Mouse (Mus musculus): ENCODE results near the gene Mr1. TPM values are rescaled to one million over a fixed set of nuclear protein-coding genes. Genes with fewer than 3 reads are reported as not detected.

Gene Mr1
- total RNA-seq, 1 experiment, result not detected

GRCm38 (mm10) chr1:155103991-155104390 lies 42.6 kb downstream of the Mr1 start:
- no peaks in the 10 kb centered on the region for H3K9me3 ChIP-seq (ENCODE audit: control insufficient read depth, insufficient read depth, low read depth, low read length)
- no peaks in the 10 kb centered on the region for H3K36me3 ChIP-seq (ENCODE audit: control insufficient read depth, insufficient read depth, low read length, poor library complexity, severe bottlenecking)
- H3K9ac ChIP-seq (ENCODE audit: insufficient read depth, low read depth, low read length, poor library complexity, severe bottlenecking), result no peak overlapping the region
- H3K4me3 ChIP-seq (ENCODE audit: insufficient read depth in 1 of 2, low read depth in 1 of 2, low read length in 2 of 2, poor library complexity in 1 of 2, severe bottlenecking in 1 of 2), result no peak overlapping the region
- in situ Hi-C loops (cut with MboI; ENCODE audit: low sequenced_read_pairs in 2 of 2, unreplicated experiment in 2 of 2), result no loop called here
- TF ChIP-seq MAFK (IDR thresholded peaks at IDR 0.05; ENCODE audit: insufficient read depth, low read depth, low read length) (no peak), HCFC1 (IDR thresholded peaks at IDR 0.05; ENCODE audit: borderline replicate concordance, insufficient read depth, low read length) (no peak), ZNF384 (IDR thresholded peaks at IDR 0.05; ENCODE audit: low read depth, low read length) (no peak), ZC3H11A (IDR thresholded peaks at IDR 0.05; ENCODE audit: borderline replicate concordance, low read depth, low read length) (no peak), CHD2 (IDR thresholded peaks at IDR 0.05; ENCODE audit: low read depth, low read length) (no peak)
- H3K4me1 ChIP-seq (ENCODE audit: control insufficient read depth in 2 of 2, insufficient read depth in 2 of 2, low read length in 2 of 2, poor library complexity in 1 of 2), result no peaks in the 10 kb centered on the region
- DNase-seq (ENCODE audit: low read depth, low spot score), result no peak
- H3K27ac ChIP-seq (ENCODE audit: insufficient read depth, low read depth, low read length, poor library complexity, severe bottlenecking), result no peak overlapping the region

- Histone ChIP-seq H3K4me1 (ENCODE audit: control insufficient read depth in 2 of 2, insufficient read depth in 2 of 2, low read length in 2 of 2, poor library complexity in 1 of 2) (no peaks in the 10 kb centered on the region), H3K9me3 (ENCODE audit: control insufficient read depth, insufficient read depth, low read depth, low read length) (no peaks in the 10 kb centered on the region), H3K36me3 (ENCODE audit: control insufficient read depth, insufficient read depth, low read length, poor library complexity, severe bottlenecking) (no peaks in the 10 kb centered on the region), H3K4me3 (ENCODE audit: insufficient read depth in 1 of 2, low read depth in 1 of 2, low read length in 2 of 2, poor library complexity in 1 of 2, severe bottlenecking in 1 of 2) (no peak overlapping the region), H3K9ac (ENCODE audit: insufficient read depth, low read depth, low read length, poor library complexity, severe bottlenecking) (no peak overlapping the region), H3K27ac (ENCODE audit: insufficient read depth, low read depth, low read length, poor library complexity, severe bottlenecking) (no peak overlapping the region)
- DNase-seq (ENCODE audit: low read depth, low spot score), result no peak
- in situ Hi-C loops (cut with MboI; ENCODE audit: low sequenced_read_pairs in 2 of 2, unreplicated experiment in 2 of 2), result no loop called here
- no peak for TF ChIP-seq CHD2 (IDR thresholded peaks at IDR 0.05; ENCODE audit: low read depth, low read length)
- TF ChIP-seq ZNF384 (IDR thresholded peaks at IDR 0.05; ENCODE audit: low read depth, low read length), result no peak
Observed at GRCm38 (mm10) chr1:155102631-155103030, 44.0 kb downstream of the Mr1 start.

GRCm38 (mm10) chr1:155099280-155099848 lies 47.2 kb downstream of the Mr1 start, which contains the start of gene Ier5:
TSS of gene Ier5 (minus strand) at chr1:155099636.
- no peaks in the 10 kb centered on the region for H3K36me3 ChIP-seq (ENCODE audit: control insufficient read depth, insufficient read depth, low read length, poor library complexity, severe bottlenecking)
- H3K4me1 ChIP-seq (ENCODE audit: control insufficient read depth in 2 of 2, insufficient read depth in 2 of 2, low read length in 2 of 2, poor library complexity in 1 of 2), result no peaks in the 10 kb centered on the region
- in situ Hi-C loops (cut with MboI; ENCODE audit: low sequenced_read_pairs in 2 of 2, unreplicated experiment in 2 of 2), result loop anchor here (25.0 kb wide), 1 partner anchor 638 kb away; no protein-coding TSS in a partner anchor
- no peaks in the 10 kb centered on the region for H3K9me3 ChIP-seq (ENCODE audit: control insufficient read depth, insufficient read depth, low read depth, low read length)
- H3K27ac ChIP-seq (ENCODE audit: insufficient read depth, low read depth, low read length, poor library complexity, severe bottlenecking), result no peak within 1 kb of the TSS
- H3K4me3 ChIP-seq (ENCODE audit: insufficient read depth in 1 of 2, low read depth in 1 of 2, low read length in 2 of 2, poor library complexity in 1 of 2, severe bottlenecking in 1 of 2), result peak within 1 kb of the TSS; percentile 70 to 74
- TF ChIP-seq ZNF384 (IDR thresholded peaks at IDR 0.05; ENCODE audit: low read depth, low read length), result no peak
- peak; percentile 62; the same call in 1 of the 2 replicates for TF ChIP-seq CHD2 (IDR thresholded peaks at IDR 0.05; ENCODE audit: low read depth, low read length)
- peak within 1 kb of the TSS; percentile 69 for H3K9ac ChIP-seq (ENCODE audit: insufficient read depth, low read depth, low read length, poor library complexity, severe bottlenecking)
- DNase-seq (ENCODE audit: low read depth, low spot score), result peak; percentile 90

GRCm38 (mm10) chr1:155098486-155099279 lies 47.9 kb downstream of the Mr1 start:
- peak overlapping the region; percentile 70 to 74 for H3K4me3 ChIP-seq (ENCODE audit: insufficient read depth in 1 of 2, low read depth in 1 of 2, low read length in 2 of 2, poor library complexity in 1 of 2, severe bottlenecking in 1 of 2)
- peak overlapping the region; percentile 69 for H3K9ac ChIP-seq (ENCODE audit: insufficient read depth, low read depth, low read length, poor library complexity, severe bottlenecking)
- DNase-seq (ENCODE audit: low read depth, low spot score), result no peak
- H3K36me3 ChIP-seq (ENCODE audit: control insufficient read depth, insufficient read depth, low read length, poor library complexity, severe bottlenecking), result no peaks in the 10 kb centered on the region
- no peaks in the 10 kb centered on the region for H3K9me3 ChIP-seq (ENCODE audit: control insufficient read depth, insufficient read depth, low read depth, low read length)
- in situ Hi-C loops (cut with MboI; ENCODE audit: low sequenced_read_pairs in 2 of 2, unreplicated experiment in 2 of 2), result loop anchor here (25.0 kb wide), 1 partner anchor 639 kb away; no protein-coding TSS in a partner anchor
- no peaks in the 10 kb centered on the region for H3K4me1 ChIP-seq (ENCODE audit: control insufficient read depth in 2 of 2, insufficient read depth in 2 of 2, low read length in 2 of 2, poor library complexity in 1 of 2)
- H3K27ac ChIP-seq (ENCODE audit: insufficient read depth, low read depth, low read length, poor library complexity, severe bottlenecking), result no peak overlapping the region
- TF ChIP-seq MAFK (IDR thresholded peaks at IDR 0.05; ENCODE audit: insufficient read depth, low read depth, low read length) (no peak), CHD2 (IDR thresholded peaks at IDR 0.05; ENCODE audit: low read depth, low read length) (no peak), ZC3H11A (IDR thresholded peaks at IDR 0.05; ENCODE audit: borderline replicate concordance, low read depth, low read length) (no peak), ZNF384 (IDR thresholded peaks at IDR 0.05; ENCODE audit: low read depth, low read length) (no peak), HCFC1 (IDR thresholded peaks at IDR 0.05; ENCODE audit: borderline replicate concordance, insufficient read depth, low read length) (no peak)
